Mouse (Mus musculus) heart, embryonic 13.5 days (tissue): ENCODE data around the gene Btbd9. TPM values are rescaled to one million over a fixed set of nuclear protein-coding genes. Genes with fewer than 3 reads are reported as not detected.
"Not testable (repeated sequence)": the region's sequence is repeated elsewhere in the genome, so short reads cannot be mapped to it uniquely, and the experiment has no call there.

Experiments used
- ATAC-seq: fragments of 200-750 bp; cut with Nextera tagmentation; 2 replicates; pipeline ENCODE4 v1.8.0; 2017; ENCODE audit warnings: moderate TSS enrichment; ENCODE audit not compliant: insufficient number of reproducible peaks, low FRiP score, low TSS enrichment; ENCODE audit errors: extremely low read depth
- H3K27ac ChIP-seq: fragments of 300-500 bp; sonication (generic); replicated peaks from 2 replicates; pipeline ENCODE4 v1.5.1; 2015; ENCODE audit warnings: moderate library complexity, mild to moderate bottlenecking, inconsistent platforms
- H3K27me3 ChIP-seq: fragments of 300-500 bp; sonication (generic); replicated peaks from 2 replicates; pipeline ENCODE4 v1.6.1; 2015; ENCODE audit warnings: mild to moderate bottlenecking, inconsistent platforms
- H3K36me3 ChIP-seq: fragments of 300-500 bp; sonication (generic); 2 replicates; pipeline ENCODE4 v1.6.1; 2015; ENCODE audit warnings: mild to moderate bottlenecking, inconsistent platforms
- H3K4me1 ChIP-seq: fragments of 300-500 bp; sonication (generic); 2 replicates; pipeline ENCODE4 v1.6.1; 2015; ENCODE audit warnings: inconsistent platforms
- H3K4me2 ChIP-seq: fragments of 300-500 bp; sonication (generic); 2 replicates; pipeline ENCODE4 v1.6.1; 2015; ENCODE audit warnings: inconsistent platforms, mild to moderate bottlenecking, moderate library complexity
- H3K4me3 ChIP-seq: fragments of 300-500 bp; sonication (generic); 2 replicates; pipeline ENCODE4 v1.5.1; 2015; ENCODE audit warnings: moderate library complexity, mild to moderate bottlenecking, inconsistent platforms
- H3K9ac ChIP-seq: fragments of 300-500 bp; sonication (generic); 2 replicates; pipeline ENCODE4 v1.6.1; 2015; ENCODE audit warnings: inconsistent platforms, mild to moderate bottlenecking, moderate library complexity
- H3K9me3 ChIP-seq: fragments of 300-500 bp; sonication (generic); 2 replicates; pipeline ENCODE4 v1.6.1; 2016; ENCODE audit warnings: inconsistent platforms
- WGBS: fragments of 180-500 bp; shearing (Covaris S2); methylation state at CpG from one replicate; pipeline ENCODE4 v1.1.7; 2015; ENCODE audit warnings: mixed read lengths; 5-methylcytosine and 5-hydroxymethylcytosine counted together
- polyA plus RNA-seq: library from polyadenylated mRNA; unstranded; fragments of >200 nt; fragmentation: Nextera tagmentation; extraction: Ambion mirVana; gene quantifications from 2 replicates; pipeline ENCODE4 v1.2.1, GENCODE M21; 2015

The Btbd9 gene
- polyA plus RNA-seq, 1 experiment from 2014 or later = 44.4 TPM

DNA sequence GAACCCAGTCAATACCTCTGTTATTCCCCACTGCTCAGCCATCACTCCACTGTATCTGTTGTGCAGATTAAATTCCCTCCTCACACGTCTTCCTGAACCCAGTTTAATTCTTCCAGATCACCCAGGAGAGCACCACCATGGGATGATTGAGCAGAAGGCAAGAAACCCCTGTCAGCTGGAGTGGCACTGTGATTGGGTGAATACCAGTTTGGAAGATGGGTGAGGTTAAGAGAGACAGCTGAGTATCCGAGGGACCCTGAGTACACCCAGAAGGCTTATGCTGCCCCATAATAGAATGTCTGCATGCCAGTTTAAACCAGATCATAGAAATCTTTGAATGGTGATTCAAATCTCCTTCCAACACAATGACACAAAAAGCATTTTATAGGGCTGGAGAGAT is 52.5 kb downstream of the Btbd9 start:
- 56% methylated on average over 2 of the region's 2 CpGs for WGBS
- Histone ChIP-seq H3K9ac (no peak overlapping the region), H3K4me3 (no peak overlapping the region), H3K4me2 (no peak overlapping the region), H3K36me3 (peaks cover 20% of the 10 kb centered on the region), H3K9me3 (no peaks in the 10 kb centered on the region), H3K4me1 (peaks cover 27% of the 10 kb centered on the region), H3K27ac (no peak overlapping the region; the same call in 1 of the 2 replicates), H3K27me3 (no peaks in the 10 kb centered on the region)
- ATAC-seq = no peak

DNA sequence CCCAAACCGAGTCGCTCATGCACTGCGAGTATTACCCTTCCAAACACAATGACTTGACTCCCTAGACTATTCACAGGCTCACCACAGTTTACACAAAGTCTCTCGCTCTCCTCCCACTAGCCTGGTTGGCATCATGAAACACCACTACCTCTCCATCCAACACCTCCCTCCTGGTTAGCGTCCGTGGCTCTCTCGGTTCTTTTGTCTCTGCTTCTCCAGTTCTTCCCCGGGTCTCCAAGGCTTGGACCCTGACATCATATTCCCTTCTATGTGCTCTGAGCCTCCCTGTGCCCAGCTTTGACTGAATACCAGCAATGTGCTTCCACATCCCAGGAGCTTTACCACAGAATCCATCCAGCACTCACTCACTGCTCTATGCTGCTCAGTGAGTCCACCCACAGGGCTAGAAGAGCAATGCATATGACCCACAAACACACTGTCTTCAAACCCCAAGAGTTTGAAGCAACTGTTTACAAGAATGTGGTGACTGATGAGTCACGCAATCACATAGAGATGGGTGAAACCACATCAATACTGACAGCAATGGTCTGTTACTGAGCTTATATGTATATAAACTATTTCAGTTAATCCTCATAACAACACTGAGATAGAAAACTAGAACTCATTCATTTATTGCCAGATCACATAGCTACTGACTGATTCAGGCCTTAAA is 53.7 kb downstream of the Btbd9 start:
- no peak overlapping the region for H3K4me3 ChIP-seq
- H3K4me1 ChIP-seq = peaks cover 27% of the 10 kb centered on the region
- H3K27ac ChIP-seq = no peak overlapping the region
- no peaks in the 10 kb centered on the region for H3K27me3 ChIP-seq
- no peak for ATAC-seq
- H3K9me3 ChIP-seq = no peaks in the 10 kb centered on the region
- peaks cover 20% of the 10 kb centered on the region for H3K36me3 ChIP-seq
- H3K9ac ChIP-seq = no peak overlapping the region
- WGBS = 87% methylated on average over 9 of the region's 9 CpGs
- H3K4me2 ChIP-seq = no peak overlapping the region

DNA sequence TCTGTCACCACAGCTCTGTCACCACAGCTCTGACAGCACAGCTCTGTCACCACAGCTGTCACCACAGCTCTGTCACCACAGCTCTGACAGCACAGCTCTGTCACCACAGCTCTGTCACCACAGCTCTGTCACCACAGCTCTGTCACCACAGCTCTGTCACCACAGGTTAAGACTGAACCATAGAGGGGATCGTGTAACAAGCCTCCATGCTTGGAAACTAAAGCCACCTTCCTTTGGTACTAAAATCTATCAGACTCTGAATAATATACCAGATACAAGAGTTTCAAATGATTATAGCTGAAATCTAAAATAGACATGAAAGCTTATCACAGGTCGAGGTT is 57.1 kb downstream of the Btbd9 start:
- H3K27ac ChIP-seq, ATAC-seq, H3K4me2 ChIP-seq, H3K27me3 ChIP-seq, H3K9me3 ChIP-seq, H3K9ac ChIP-seq, H3K4me3 ChIP-seq: not testable (repeated sequence)
- Histone ChIP-seq H3K4me1 (peaks cover 13% of the 10 kb centered on the region), H3K36me3 (peaks cover 31% of the 10 kb centered on the region)
- WGBS = 74% methylated on average over 2 of the region's 2 CpGs

DNA sequence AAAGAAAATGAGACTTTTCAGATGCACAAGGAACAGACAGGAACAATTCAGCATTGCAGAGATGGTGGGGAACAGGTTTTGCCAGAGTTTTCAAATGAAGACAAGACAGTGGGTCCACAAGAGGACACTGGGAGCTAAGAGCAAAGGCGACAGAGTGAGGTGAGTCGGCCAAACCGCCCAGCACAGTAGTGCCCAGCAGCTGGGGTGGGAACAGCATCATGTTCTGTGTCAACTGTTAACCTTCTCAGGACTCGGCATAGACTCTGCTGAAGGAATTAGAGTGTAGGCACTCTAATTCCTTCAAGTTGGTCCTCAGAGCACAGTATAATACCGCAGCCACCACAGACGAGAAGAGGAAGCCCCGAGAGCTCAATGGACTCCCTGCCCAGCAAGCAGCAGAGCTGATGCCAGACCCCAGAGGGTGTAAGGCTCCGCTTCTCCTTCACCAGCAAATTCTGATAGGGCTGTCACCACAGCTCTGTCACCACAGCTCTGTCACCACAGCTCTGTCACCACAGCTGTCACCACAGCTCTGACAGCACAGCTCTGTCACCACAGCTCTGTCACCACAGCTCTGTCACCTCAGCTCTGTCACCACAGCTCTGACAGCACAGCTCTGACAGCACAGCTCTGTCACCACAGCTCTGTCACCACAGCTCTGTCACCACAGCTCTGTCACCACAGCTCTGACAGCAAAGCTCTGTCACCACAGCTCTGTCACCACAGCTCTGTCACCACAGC is 57.7 kb downstream of the Btbd9 start:
- Histone ChIP-seq H3K27ac (no peak overlapping the region), H3K27me3 (no peaks in the 10 kb centered on the region), H3K4me1 (peaks cover 13% of the 10 kb centered on the region), H3K9me3 (no peaks in the 10 kb centered on the region), H3K4me2 (no peak overlapping the region), H3K4me3 (no peak overlapping the region), H3K9ac (no peak overlapping the region), H3K36me3 (peaks cover 28% of the 10 kb centered on the region)
- 69% methylated on average over 8 of the region's 8 CpGs for WGBS
- ATAC-seq = no peak

DNA sequence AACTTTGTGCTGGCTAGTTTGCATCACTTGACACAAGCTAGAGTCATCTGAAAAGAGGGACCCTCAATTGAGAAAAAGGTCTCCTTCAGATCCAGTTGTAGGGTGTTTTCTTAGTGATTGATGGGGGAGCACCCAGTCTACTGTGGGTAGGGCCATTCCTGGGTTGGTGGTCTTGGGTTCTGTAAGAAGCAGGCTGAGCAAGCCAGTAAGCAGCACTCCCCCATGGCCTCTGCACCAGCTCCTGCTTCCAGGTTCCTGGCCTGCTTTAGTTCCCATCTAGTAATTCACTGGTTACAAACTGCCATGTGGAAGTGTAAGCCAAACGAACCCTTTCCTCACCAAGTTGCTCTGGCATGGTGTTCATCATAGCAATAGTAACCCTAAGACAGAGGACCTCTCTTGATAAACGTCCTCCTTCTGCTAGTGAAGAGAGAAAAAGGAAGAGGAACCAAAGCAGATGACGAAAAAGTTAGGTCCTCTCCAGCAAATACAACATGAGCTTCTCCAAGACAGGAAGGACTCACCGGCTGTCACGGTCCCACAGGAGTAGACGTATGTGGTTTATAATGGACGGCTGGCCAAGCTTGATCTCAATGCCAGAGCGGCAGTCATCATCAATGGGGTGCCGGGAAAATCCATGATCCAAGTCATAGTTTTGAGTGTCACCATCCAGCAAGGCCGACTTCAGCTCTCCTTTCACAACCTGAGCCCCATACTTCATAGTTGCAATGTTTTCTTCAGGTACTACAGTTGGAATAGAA is 59.5 kb downstream of the Btbd9 start:
- no peak for ATAC-seq
- peaks cover 24% of the 10 kb centered on the region for H3K36me3 ChIP-seq
- no peak overlapping the region for H3K4me3 ChIP-seq
- 91% methylated on average over 10 of the region's 10 CpGs for WGBS
- no peaks in the 10 kb centered on the region for H3K27me3 ChIP-seq
- no peak overlapping the region for H3K9ac ChIP-seq
- peaks cover 9% of the 10 kb centered on the region for H3K4me1 ChIP-seq
- H3K27ac ChIP-seq = no peak overlapping the region
- H3K9me3 ChIP-seq = no peaks in the 10 kb centered on the region
- H3K4me2 ChIP-seq = no peak overlapping the region

DNA sequence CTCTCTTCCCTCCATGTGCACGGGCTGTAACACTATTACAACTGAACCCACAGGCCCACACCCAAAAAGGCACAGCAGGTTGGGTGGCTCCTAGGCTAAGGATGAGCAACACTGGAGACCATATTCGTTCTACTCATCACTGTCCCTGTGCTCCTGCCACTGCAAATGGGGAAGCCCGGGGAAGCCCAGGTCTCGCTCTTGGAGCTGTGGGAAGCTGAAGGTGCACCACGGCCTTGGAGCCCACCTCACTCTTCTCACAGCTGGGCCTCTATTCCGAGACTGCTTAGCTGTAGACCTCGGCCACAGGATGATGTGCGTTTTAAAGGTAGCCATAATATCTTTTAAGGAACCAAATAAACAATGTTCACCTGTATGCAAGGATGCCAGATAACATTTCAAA is 60.9 kb downstream of the Btbd9 start:
- WGBS = 85% methylated on average over 8 of the region's 8 CpGs

DNA sequence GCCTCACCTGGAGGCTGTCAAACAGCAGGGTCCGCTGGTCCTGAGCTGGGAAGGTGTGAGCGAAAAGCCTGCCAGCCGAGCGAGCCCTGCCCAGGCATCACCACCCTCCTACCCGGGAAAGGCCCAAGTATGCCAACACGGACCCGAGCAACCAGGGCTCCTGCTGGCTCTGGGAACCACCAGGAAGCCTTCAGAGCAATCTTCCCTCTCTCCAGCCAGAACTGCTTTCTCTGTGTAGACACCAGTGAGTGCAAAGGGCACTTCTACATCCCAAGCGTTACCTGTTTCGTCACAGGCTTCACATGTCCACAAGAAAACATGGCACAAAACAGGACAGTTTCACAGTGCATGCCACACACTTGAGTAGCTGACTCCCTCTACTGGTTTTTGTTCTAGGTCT is 63.3 kb downstream of the Btbd9 start:
- WGBS = 89% methylated on average over 9 of the region's 9 CpGs
- Histone ChIP-seq H3K36me3 (peaks cover 24% of the 10 kb centered on the region), H3K9me3 (no peaks in the 10 kb centered on the region), H3K4me2 (no peak overlapping the region), H3K4me1 (peaks cover 30% of the 10 kb centered on the region), H3K27me3 (no peaks in the 10 kb centered on the region), H3K27ac (no peak overlapping the region), H3K4me3 (no peak overlapping the region), H3K9ac (no peak overlapping the region)
- ATAC-seq = no peak

More for the DNA sequence above, 60.9 kb downstream of the Btbd9 start:
- H3K27ac ChIP-seq = no peak overlapping the region
- H3K27me3 ChIP-seq = no peaks in the 10 kb centered on the region
- ATAC-seq = no peak
- peaks cover 9% of the 10 kb centered on the region for H3K4me1 ChIP-seq
- H3K4me3 ChIP-seq = no peak overlapping the region
- H3K9ac ChIP-seq = no peak overlapping the region
- no peaks in the 10 kb centered on the region for H3K9me3 ChIP-seq
- H3K36me3 ChIP-seq = peaks cover 28% of the 10 kb centered on the region
- H3K4me2 ChIP-seq = no peak overlapping the region

DNA sequence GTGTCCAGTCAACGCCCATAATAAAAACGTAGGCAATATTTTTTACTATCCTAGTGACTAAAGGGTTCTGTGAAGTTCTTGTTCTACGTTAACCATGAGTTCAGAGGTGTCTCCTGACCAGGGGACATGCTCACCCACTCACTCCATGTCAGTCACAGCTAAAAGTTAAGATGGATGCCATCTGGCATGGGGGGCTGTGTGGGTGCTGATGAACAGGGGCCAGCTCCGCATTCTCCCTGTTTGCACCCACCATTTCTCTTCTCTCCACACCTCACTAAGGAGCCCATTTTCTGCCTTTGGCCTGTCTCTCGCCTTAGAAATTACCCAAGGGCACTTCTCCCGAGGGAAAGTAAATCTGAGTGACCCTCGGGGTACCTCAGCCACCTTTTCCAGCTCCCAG is 63.8 kb downstream of the Btbd9 start:
- peaks cover 31% of the 10 kb centered on the region for H3K4me1 ChIP-seq
- no peak overlapping the region for H3K9ac ChIP-seq
- no peak overlapping the region for H3K4me2 ChIP-seq
- ATAC-seq = no peak
- H3K27ac ChIP-seq = no peak overlapping the region
- 78% methylated on average over 7 of the region's 7 CpGs for WGBS
- no peaks in the 10 kb centered on the region for H3K9me3 ChIP-seq
- H3K4me3 ChIP-seq = no peak overlapping the region
- peaks cover 24% of the 10 kb centered on the region for H3K36me3 ChIP-seq
- H3K27me3 ChIP-seq = no peaks in the 10 kb centered on the region

DNA sequence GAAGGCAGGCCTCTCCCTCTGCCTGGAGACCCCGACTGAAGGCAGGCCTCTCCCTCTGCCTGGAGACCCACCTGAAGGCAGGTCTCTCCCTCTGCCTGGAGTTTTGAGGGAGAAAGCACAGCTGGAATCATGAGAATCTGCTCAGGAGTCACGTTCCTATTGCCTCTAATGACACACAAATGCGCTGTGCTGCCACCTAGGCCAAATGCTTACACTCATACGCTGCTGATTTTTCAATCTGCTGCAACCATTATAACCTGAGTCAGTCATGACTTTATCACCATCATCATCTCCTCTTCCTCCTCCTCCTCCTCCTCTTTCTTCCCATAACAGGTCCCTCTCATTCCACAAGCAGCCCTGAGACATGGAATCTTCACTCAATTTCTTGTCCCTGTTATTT is 64.3 kb downstream of the Btbd9 start:
- Histone ChIP-seq H3K27me3 (no peaks in the 10 kb centered on the region), H3K27ac (no peak overlapping the region), H3K9me3 (no peaks in the 10 kb centered on the region), H3K9ac (no peak overlapping the region), H3K4me2 (no peak overlapping the region), H3K4me3 (no peak overlapping the region), H3K36me3 (peaks cover 23% of the 10 kb centered on the region), H3K4me1 (peaks cover 35% of the 10 kb centered on the region)
- ATAC-seq = no peak
- WGBS = 71% methylated on average over 4 of the region's 4 CpGs

DNA sequence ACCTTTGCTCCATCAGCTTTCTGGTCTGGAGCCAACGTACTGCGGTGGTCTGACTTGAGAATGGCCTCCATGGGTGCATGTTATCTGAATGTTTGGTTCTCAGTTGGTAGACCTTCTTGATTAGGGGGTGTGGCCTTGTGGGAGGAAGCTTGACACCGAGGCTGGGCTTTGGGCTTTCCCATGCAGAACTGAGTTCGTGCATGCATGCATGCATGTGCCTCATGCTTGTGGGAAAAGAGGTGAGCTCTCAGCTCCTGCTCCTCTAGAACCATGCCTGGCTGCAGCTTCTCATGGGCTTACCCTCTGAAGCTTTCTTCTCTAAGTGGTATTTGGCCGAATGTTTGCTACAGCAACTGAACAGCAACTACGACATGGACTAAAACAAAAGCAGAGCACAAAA is 64.9 kb downstream of the Btbd9 start:
- WGBS = 77% methylated on average over 6 of the region's 6 CpGs
- H3K27me3 ChIP-seq = no peaks in the 10 kb centered on the region
- ATAC-seq = no peak

DNA sequence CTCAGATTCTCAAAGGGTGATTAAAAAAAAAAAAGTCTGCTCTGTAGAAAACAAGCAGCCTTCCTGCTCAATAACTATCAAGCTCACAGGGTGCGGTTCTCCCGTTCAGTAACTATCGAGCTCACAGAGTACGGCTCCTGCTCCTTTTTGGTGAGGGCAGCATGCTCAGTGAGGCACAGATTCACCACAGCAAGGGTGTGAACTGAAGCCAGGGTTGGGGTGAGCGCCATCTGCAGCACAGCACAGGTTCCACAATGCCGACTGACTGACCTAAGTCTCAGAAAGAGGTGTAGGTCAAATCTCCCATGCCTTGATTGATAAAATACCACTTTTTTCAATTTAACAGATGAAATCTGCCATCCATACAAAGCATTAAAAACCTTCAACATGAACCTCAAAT is 66.1 kb downstream of the Btbd9 start:
- no peak for ATAC-seq
- no peaks in the 10 kb centered on the region for H3K9me3 ChIP-seq
- H3K4me2 ChIP-seq = no peak overlapping the region
- H3K4me3 ChIP-seq = no peak overlapping the region
- peaks cover 38% of the 10 kb centered on the region for H3K4me1 ChIP-seq
- no peak overlapping the region for H3K9ac ChIP-seq
- 55% methylated on average over 6 of the region's 6 CpGs for WGBS
- H3K27me3 ChIP-seq = no peaks in the 10 kb centered on the region
- H3K27ac ChIP-seq = no peak overlapping the region
- peaks cover 5% of the 10 kb centered on the region; the same call in 1 of the 2 replicates for H3K36me3 ChIP-seq

More for the DNA sequence above, 64.9 kb downstream of the Btbd9 start:
- Histone ChIP-seq H3K9me3 (no peaks in the 10 kb centered on the region), H3K4me2 (no peak overlapping the region), H3K4me1 (peaks cover 38% of the 10 kb centered on the region), H3K4me3 (no peak overlapping the region), H3K9ac (no peak overlapping the region), H3K36me3 (peaks cover 17% of the 10 kb centered on the region), H3K27ac (no peak overlapping the region)
